Mouse (Mus musculus) hindbrain, embryonic 13.5 days (tissue): Measurements from ENCODE around the gene Iba57. TPM values are rescaled to one million over a fixed set of nuclear protein-coding genes. Genes with fewer than 3 reads are reported as not detected.
"Not testable (repeated sequence)": the region's sequence is repeated elsewhere in the genome, so short reads cannot be mapped to it uniquely, and the experiment has no call there.

Experiments used
- ATAC-seq: fragments of 200-750 bp; cut with Nextera tagmentation; 2 replicates; pipeline ENCODE4 v1.8.0; 2017; ENCODE audit warnings: moderate TSS enrichment; ENCODE audit not compliant: low FRiP score
- H3K27ac ChIP-seq: fragments of 300-500 bp; sonication (generic); 2 replicates; pipeline ENCODE4 v1.5.1; 2015; ENCODE audit warnings: inconsistent platforms, mild to moderate bottlenecking, moderate library complexity
- H3K27me3 ChIP-seq: fragments of 300-500 bp; sonication (generic); 2 replicates; pipeline ENCODE4 v1.6.1; 2015; ENCODE audit warnings: mild to moderate bottlenecking, inconsistent platforms
- H3K36me3 ChIP-seq: fragments of 300-500 bp; sonication (generic); 2 replicates; pipeline ENCODE4 v1.6.1; 2015; ENCODE audit warnings: mild to moderate bottlenecking, inconsistent platforms
- H3K4me1 ChIP-seq: fragments of 300-500 bp; sonication (generic); replicated peaks from 2 replicates; pipeline ENCODE4 v1.6.1; 2015; ENCODE audit warnings: inconsistent platforms
- H3K4me2 ChIP-seq: fragments of 300-500 bp; sonication (generic); 2 replicates; pipeline ENCODE4 v1.6.1; 2015; ENCODE audit warnings: inconsistent platforms, mild to moderate bottlenecking, moderate library complexity
- H3K4me3 ChIP-seq: fragments of 300-500 bp; sonication (generic); 2 replicates; pipeline ENCODE4 v1.5.1; 2015; ENCODE audit warnings: mild to moderate bottlenecking, inconsistent platforms
- H3K9ac ChIP-seq: fragments of 300-500 bp; sonication (generic); 2 replicates; pipeline ENCODE4 v1.6.1; 2015; ENCODE audit warnings: mild to moderate bottlenecking, inconsistent platforms
- H3K9me3 ChIP-seq: fragments of 300-500 bp; sonication (generic); 2 replicates; pipeline ENCODE4 v1.6.1; 2016; ENCODE audit warnings: inconsistent platforms
- WGBS: fragments of 180-500 bp; shearing (Covaris S2); methylation state at CpG from one replicate; pipeline ENCODE4 v1.1.7; 2015; 5-methylcytosine and 5-hydroxymethylcytosine counted together
- polyA plus RNA-seq: library from polyadenylated mRNA; unstranded; fragments of >200 nt; fragmentation: Nextera tagmentation; extraction: Ambion mirVana; gene quantifications from 2 replicates; pipeline ENCODE4 v1.2.1, GENCODE M21; 2015

The Iba57 gene
- polyA plus RNA-seq = 6.2 and 7.3 TPM in 2 replicates

- Histone ChIP-seq H3K4me2 (peak within 1 kb of the TSS; percentile 73), H3K27me3 (peaks cover 5% of the 10 kb centered on the region; the same call in 1 of the 2 replicates), H3K4me1 (peaks cover 22% of the 10 kb centered on the region), H3K9me3 (no peaks in the 10 kb centered on the region), H3K4me3 (peak within 1 kb of the TSS; percentile 69), H3K9ac (peak within 1 kb of the TSS; percentile 89), H3K27ac (peak within 1 kb of the TSS; percentile 100), H3K36me3 (peaks cover 12% of the 10 kb centered on the region; the same call in 1 of the 2 replicates)
- ATAC-seq = peak; percentile 98
- WGBS = 3% methylated on average over 68 of the region's 68 CpGs
Measured at GRCm38 (mm10) chr11:59163255-59164236, at the start of gene Iba57. Iba57 (minus strand) TSS chr11:59163739.

GRCm38 (mm10) chr11:59212892-59213494, 49.5 kb upstream of the Iba57 start:
- no peak overlapping the region for H3K4me3 ChIP-seq
- H3K27me3 ChIP-seq = no peaks in the 10 kb centered on the region
- H3K4me1 ChIP-seq = peaks cover 21% of the 10 kb centered on the region
- no peak overlapping the region for H3K4me2 ChIP-seq
- peaks cover 36% of the 10 kb centered on the region for H3K36me3 ChIP-seq
- no peak overlapping the region for H3K9ac ChIP-seq
- H3K27ac ChIP-seq = no peak overlapping the region
- WGBS = 93% methylated on average over 12 of the region's 12 CpGs
- no peaks in the 10 kb centered on the region for H3K9me3 ChIP-seq
- no peak for ATAC-seq

- not testable (repeated sequence) for ATAC-seq, H3K4me2 ChIP-seq, H3K9me3 ChIP-seq, H3K4me3 ChIP-seq, H3K27me3 ChIP-seq, H3K9ac ChIP-seq, H3K27ac ChIP-seq
- Histone ChIP-seq H3K36me3 (peaks cover 36% of the 10 kb centered on the region), H3K4me1 (peaks cover 28% of the 10 kb centered on the region)
- WGBS = 91% methylated on average over 12 of the region's 12 CpGs
Measured at GRCm38 (mm10) chr11:59212320-59212719, 48.8 kb upstream of the Iba57 start.

- H3K4me2 ChIP-seq, H3K9me3 ChIP-seq, ATAC-seq, H3K4me3 ChIP-seq, H3K9ac ChIP-seq, H3K27ac ChIP-seq, H3K27me3 ChIP-seq: not testable (repeated sequence)
- 94% methylated on average over 9 of the region's 9 CpGs for WGBS
- Histone ChIP-seq H3K4me1 (peaks cover 29% of the 10 kb centered on the region), H3K36me3 (peaks cover 38% of the 10 kb centered on the region)
Measured at GRCm38 (mm10) chr11:59211561-59211960, 48.0 kb upstream of the Iba57 start.

- ATAC-seq = no peak
- WGBS = 87% methylated on average over 4 of the region's 4 CpGs
- H3K36me3 ChIP-seq = peaks cover 53% of the 10 kb centered on the region
- H3K27ac ChIP-seq = peak overlapping the region; percentile 19; the same call in 1 of the 2 replicates
- H3K4me3 ChIP-seq = no peak overlapping the region
- H3K9me3 ChIP-seq = no peaks in the 10 kb centered on the region
- peaks cover 29% of the 10 kb centered on the region for H3K4me1 ChIP-seq
- H3K4me2 ChIP-seq = no peak overlapping the region
- 0 out of 2 replicates have a peak overlapping the region, but pooled peaks have one; percentile 20 for H3K9ac ChIP-seq
- H3K27me3 ChIP-seq = no peaks in the 10 kb centered on the region
Measured at GRCm38 (mm10) chr11:59210020-59210419, 46.5 kb upstream of the Iba57 start.

GRCm38 (mm10) chr11:59209580-59209979, 46.0 kb upstream of the Iba57 start:
- Histone ChIP-seq H3K9ac (peak overlapping the region; percentile 90; the same call in 1 of the 2 replicates), H3K4me2 (peak overlapping the region; percentile 80), H3K27me3 (no peaks in the 10 kb centered on the region), H3K27ac (0 out of 2 replicates have a peak overlapping the region, but pooled peaks have one; percentile 93), H3K4me1 (peaks cover 29% of the 10 kb centered on the region), H3K4me3 (peak overlapping the region; percentile 73; the same call in 1 of the 2 replicates), H3K9me3 (no peaks in the 10 kb centered on the region), H3K36me3 (peaks cover 57% of the 10 kb centered on the region)
- no peak for ATAC-seq
- WGBS = 64% methylated on average over 5 of the region's 5 CpGs

- peak overlapping the region; percentile 73 for H3K4me3 ChIP-seq
- no peaks in the 10 kb centered on the region for H3K9me3 ChIP-seq
- H3K4me2 ChIP-seq = peak overlapping the region; percentile 80
- no peaks in the 10 kb centered on the region for H3K27me3 ChIP-seq
- H3K4me1 ChIP-seq = peaks cover 29% of the 10 kb centered on the region
- H3K36me3 ChIP-seq = peaks cover 62% of the 10 kb centered on the region
- peak overlapping the region; percentile 90 for H3K9ac ChIP-seq
- peak; percentile 25 for ATAC-seq
- peak overlapping the region; percentile 93 for H3K27ac ChIP-seq
- 13% methylated on average over 18 of the region's 18 CpGs for WGBS
Measured at GRCm38 (mm10) chr11:59209003-59209441, 45.5 kb upstream of the Iba57 start.

GRCm38 (mm10) chr11:59208153-59208831, 44.8 kb upstream of the Iba57 start, which contains the start of gene 2310033P09Rik:
2310033P09Rik (plus strand) TSS chr11:59208321.
- H3K36me3 ChIP-seq = peaks cover 64% of the 10 kb centered on the region
- H3K9me3 ChIP-seq = no peaks in the 10 kb centered on the region
- H3K4me2 ChIP-seq = peak within 1 kb of the TSS; percentile 80
- WGBS = under 1% methylated on average over 62 of the region's 67 CpGs
- H3K27me3 ChIP-seq = no peaks in the 10 kb centered on the region
- peak within 1 kb of the TSS; percentile 93 for H3K27ac ChIP-seq
- H3K4me1 ChIP-seq = peaks cover 32% of the 10 kb centered on the region
- ATAC-seq = peak; percentile 90
- H3K9ac ChIP-seq = peak within 1 kb of the TSS; percentile 90
- H3K4me3 ChIP-seq = peak within 1 kb of the TSS; percentile 73

- 1% methylated on average over 63 of the region's 63 CpGs for WGBS
- peak within 1 kb of the TSS; percentile 76 for H3K4me2 ChIP-seq
- H3K36me3 ChIP-seq = peaks cover 39% of the 10 kb centered on the region
- H3K9ac ChIP-seq = peak within 1 kb of the TSS; percentile 89
- ATAC-seq = peak; percentile 91
- H3K9me3 ChIP-seq = no peaks in the 10 kb centered on the region
- peak within 1 kb of the TSS; percentile 67 for H3K27ac ChIP-seq
- peak within 1 kb of the TSS; percentile 85 for H3K4me3 ChIP-seq
- peaks cover 23% of the 10 kb centered on the region for H3K4me1 ChIP-seq
- no peaks in the 10 kb centered on the region for H3K27me3 ChIP-seq
Measured at GRCm38 (mm10) chr11:59202081-59202995, 38.8 kb upstream of the Iba57 start, which contains the start of gene Mrpl55. Mrpl55 (plus strand) TSS chr11:59202486.

- Histone ChIP-seq H3K27me3 (no peaks in the 10 kb centered on the region), H3K9me3 (no peaks in the 10 kb centered on the region), H3K36me3 (peaks cover 35% of the 10 kb centered on the region), H3K27ac (peak overlapping the region; percentile 67; the same call in 1 of the 2 replicates), H3K9ac (peak overlapping the region; percentile 89), H3K4me3 (peak overlapping the region; percentile 85), H3K4me2 (peak overlapping the region; percentile 76), H3K4me1 (peaks cover 22% of the 10 kb centered on the region)
- no peak for ATAC-seq
- 39% methylated on average over 16 of the region's 16 CpGs for WGBS
Measured at GRCm38 (mm10) chr11:59201216-59202002, 37.9 kb upstream of the Iba57 start.
